Mouse (Mus musculus): ENCODE data around the gene Enox1.

DNA sequence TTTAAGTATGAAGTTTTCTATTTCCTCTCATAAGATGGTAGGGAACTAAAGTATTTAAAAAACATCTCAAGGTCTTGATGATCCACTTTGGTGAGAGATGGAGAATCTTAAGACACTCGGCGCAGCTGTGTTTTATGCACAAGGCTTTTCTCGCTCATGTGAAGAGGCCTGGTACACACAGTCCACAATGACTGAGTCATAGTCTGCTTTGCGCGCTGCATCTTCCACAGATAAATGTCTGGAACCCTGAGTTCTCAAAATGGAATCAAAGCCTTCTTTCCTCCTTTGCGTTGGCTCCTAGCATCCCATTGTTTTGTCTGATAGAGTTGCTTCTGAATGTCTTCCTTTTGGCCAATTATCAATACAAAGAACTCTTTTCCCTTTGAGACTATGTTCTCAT is 119.0 kb downstream of the Enox1 start:
- TF ChIP-seq POLR2A (IDR thresholded peaks at IDR 0.05; ENCODE audit: borderline replicate concordance, extremely low read depth, insufficient read depth, insufficient read length, poor library complexity, severe bottlenecking) (no peak), CTCF (IDR thresholded peaks at IDR 0.05; ENCODE audit: borderline replicate concordance, extremely low read depth, insufficient read depth, insufficient read length) (no peak)

Data from brain, embryonic 14.5 days (tissue).